Mouse (Mus musculus): ENCODE data around the gene Gm49395.

Gm49395 gene

DNA sequence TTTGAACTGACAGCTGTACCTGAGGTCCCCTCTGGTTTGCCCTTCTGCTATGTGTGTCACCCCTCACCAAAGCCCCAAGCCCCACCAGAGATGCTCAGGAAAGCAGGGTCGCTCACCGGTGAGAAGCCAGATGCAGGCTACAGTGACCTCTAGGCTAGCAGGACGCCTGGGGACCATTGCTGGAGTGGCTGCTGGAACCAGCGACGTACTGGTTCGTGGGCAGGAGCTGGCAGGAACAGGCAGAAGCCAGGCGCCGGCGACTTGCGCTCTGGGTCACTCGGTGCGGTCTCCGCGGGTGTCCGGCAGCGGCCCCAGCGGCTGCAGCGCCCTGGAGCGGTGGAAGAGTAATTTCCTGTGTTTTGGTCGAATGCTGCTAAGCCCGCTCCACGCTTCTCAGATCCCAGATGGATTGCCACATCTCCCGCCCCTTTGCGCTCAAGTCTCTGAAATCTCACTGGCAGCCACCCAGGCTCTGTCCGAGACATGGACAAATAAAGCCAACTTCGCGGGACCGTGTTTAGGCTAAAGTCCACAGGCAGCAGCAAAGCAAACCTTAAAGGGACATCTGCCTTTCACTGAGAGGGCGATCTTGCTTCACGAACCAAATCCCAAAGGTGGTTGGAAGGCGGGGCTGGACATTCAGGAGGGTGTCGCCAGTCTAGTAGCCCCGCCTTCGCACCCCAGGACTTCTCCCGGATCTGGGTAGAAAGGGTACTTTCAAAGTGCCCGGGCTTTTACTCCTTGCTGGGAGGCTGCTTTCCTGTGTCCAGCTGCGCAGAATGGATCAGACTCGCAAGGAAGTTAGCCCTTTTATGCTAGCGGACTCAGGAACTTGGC is at the start of gene Gm49395, which contains the start of gene Itga1:
Gene Gm49395, minus strand, starts transcription at position 567 of the 837 bp plus-strand sequence.
Gene Itga1, minus strand, starts transcription at position 610 of the 837 bp plus-strand sequence.
- peak; percentile 19 to 31 for DNase-seq (ENCODE audit: low spot score in 2 of 2)

DNA sequence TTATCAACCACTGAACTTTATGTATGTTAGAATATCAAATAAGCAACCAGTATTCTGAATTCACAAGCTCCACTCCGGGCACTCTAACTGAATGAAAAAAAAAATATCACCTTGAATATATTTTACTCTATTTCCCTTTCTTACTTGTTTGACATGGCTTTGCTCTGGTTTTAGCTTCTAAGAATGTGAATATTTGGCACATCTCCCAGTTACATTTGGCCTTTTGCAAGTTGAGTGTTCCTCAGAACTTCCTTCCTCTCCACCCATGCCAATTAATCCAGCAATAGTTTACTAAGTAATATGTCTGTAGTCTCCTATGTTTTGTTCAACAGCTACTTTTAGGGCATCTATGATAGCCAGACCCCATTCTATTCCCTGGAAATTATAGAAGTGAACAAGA is 48.9 kb upstream of the Gm49395 start:
- no peak for DNase-seq (ENCODE audit: low spot score in 2 of 2)

DNA sequence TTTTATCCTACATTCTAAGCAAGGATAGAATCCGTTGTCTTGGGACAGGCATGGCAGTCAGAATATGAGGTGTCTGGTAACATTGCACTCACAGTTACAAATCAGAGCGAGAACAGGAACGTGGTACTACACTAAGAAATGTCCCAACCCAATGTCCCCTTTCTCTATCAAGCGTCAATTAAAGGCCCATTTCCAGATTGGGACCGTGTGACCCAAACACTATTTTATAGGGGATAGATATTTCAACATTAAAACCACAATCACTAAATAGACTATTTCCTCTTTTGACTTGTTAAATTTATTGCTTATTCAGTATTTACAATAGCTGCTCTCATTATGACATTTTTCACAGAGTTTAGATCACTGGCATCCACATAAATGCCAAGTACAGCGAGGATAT is 48.1 kb upstream of the Gm49395 start:
- no peak for DNase-seq (ENCODE audit: low spot score in 2 of 2)

DNA sequence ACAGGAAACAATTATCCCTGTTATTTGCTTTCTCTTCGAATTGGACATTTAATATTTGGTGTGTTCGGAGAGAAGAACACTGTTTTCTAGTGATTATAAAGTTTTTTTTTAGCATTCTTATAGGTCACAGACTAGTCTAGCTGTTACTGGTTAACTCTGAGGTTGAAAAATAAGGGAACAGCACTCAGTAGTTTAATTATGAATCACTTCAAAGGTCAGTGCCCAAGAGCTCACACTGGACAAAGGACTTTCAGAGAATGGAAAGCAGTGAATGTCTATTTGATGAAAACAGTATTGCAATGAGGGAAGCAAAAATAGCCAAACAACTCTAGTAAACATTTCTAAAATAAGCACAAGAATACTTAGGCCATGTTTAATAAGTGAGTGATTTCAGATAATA is 41.9 kb upstream of the Gm49395 start:
- no peak for DNase-seq (ENCODE audit: low spot score in 2 of 2)

DNA sequence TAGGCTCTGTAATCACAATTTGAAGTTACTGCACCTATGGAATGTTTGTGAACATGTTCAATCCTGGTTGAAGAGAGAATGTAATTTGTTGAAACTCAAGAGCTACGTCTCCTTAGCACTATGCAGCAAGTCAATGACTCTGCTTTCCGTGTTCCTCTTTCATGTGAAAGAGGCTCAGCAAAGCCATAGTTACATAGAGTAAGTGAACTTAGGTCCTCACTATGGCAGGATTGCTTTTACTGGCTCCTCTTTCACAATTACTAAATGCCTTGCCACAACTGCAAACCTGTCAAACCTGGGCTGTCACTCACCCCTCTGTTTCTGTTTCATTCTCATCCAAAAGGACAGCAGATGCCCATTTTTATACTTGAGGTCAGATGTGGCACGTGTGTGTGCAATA is 40.3 kb upstream of the Gm49395 start:
- no peak for DNase-seq (ENCODE audit: low spot score in 2 of 2)

DNA sequence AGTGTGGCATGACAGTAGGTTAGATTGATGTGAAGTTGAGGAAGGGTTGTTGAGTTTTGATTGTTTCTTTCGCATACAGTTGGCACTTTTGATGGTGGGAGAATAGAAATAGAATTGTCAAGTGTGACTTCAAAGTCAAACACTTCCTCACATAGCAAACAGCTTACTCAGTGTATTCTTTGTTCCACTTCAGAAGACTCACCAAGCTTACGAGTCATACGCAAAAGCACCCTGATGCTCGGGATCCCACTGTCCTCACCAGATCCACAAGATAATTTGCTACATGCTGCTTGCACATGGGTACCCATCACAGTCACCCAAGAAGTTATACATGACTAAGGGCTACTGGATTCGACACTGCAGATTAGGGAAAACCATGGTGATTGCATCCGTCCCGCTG is 36.8 kb upstream of the Gm49395 start:
- no peak for DNase-seq (ENCODE audit: low spot score in 2 of 2)

DNA sequence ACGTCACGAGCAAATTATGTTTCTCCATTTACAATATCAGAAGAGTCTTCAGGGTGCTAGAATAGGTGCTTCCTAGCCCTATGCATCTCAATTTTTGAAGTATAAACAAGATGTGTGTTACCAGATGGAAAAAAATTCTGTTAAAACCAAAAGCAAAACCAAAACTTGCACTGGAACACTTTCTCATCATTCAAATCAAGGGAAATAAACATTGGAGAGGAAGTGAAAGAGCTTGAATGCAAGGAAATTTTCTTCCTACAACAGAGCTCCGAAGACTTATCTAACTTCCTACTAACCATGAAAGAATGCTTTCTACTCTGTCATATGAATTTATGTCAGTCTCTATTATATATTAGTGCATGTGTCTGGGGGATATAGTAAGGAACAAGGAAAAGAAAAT is 35.0 kb upstream of the Gm49395 start:
- no peak for DNase-seq (ENCODE audit: low spot score in 2 of 2)

DNA sequence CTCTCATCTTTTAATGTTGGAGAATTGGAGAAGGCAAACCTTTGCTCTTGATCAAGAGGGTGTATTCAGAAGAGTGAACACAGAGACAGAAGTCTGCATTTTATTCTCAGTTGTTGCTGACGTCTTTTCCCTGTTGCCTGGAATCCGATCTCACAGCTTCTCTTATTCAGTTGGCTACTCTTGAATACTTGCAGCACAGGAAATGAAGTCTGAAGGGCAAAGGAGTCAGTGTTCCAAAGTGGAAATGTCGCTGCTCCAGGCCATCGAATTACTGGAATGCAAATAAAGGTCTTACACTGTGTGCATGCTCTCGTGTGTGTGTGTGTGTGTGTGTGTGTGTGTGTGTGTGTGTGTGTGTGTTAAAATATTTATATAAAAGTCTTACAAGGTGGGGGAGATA is 30.7 kb upstream of the Gm49395 start:
- DNase-seq (ENCODE audit: low spot score in 2 of 2), result no peak

DNA sequence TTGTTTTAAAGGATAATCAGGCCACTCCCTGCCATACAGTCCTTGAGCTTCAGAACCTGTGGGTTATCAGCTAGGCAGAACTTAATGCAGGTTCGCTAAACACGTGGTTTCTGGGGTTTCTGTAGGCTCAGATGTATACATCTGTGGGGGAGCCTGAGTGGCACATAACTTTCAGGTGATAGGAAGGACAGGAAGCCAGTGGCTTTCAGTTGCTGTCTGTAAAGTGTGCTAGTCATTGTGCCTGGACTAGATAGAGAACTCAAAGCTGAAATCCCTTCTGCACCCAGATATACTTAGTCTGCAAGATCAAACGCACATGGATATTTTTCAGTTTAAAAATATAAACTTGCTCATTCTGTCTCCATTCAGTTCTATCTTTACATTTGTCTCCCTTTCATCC is 29.7 kb upstream of the Gm49395 start:
- no peak for DNase-seq (ENCODE audit: low spot score in 2 of 2)

DNA sequence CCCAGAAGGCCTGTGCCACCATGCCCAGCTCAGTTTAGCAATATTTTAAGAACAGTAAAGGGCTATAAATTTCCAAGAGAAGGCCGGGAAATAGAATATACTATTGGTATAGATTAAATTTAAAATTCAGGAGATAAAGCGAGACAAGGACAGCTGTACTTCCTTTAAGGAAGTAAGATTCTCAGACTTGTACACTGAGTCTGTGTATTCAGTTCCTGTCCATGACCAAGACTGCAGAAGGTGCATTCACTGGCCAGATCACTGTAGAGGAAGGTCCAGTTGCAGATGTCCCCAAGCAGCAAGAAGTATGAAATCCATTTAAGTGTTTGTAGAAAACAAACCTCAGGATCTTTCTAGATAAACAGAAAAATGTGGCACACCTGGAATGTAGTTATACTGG is 28.3 kb upstream of the Gm49395 start:
- no peak for DNase-seq (ENCODE audit: low spot score in 2 of 2)

DNA sequence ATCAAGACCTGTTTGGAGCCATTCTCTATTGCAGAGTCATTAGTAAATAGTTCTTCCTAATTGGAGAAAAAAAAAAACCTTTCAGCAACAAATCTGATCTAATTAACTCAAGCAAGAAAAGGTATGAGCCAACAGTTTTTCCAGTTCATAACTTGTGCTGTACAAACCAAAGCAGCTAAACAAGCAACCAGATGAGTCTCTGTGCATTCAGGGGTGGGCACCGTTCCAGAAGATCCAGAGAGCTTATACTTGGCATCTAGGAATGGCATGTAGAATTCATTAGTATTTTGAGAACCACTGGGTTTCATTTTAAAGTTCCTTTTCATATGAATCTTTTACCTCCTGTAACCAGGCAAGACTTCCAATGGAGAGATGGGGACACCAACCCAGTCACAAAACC is 26.1 kb upstream of the Gm49395 start:
- DNase-seq (ENCODE audit: low spot score in 2 of 2), result no peak

DNA sequence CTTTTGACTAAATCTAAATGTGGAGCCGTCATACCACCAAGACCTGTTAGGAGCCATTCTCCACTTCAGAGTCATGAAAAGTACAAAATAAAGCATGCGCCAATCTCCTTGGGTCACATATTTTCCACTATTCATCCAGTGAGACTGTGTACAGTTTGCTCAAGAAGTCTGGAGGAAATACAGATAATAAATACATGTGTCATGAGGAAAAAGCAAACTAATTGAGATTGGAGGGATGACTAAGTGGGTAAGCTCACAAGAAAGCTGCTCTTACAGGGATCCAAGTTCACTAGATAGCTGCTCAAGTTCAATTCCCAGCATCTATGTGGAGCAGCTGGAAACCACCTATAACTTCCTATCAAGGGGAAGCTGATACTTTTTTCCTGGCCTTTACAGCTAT is 24.8 kb upstream of the Gm49395 start:
- DNase-seq (ENCODE audit: low spot score in 2 of 2), result no peak

DNA sequence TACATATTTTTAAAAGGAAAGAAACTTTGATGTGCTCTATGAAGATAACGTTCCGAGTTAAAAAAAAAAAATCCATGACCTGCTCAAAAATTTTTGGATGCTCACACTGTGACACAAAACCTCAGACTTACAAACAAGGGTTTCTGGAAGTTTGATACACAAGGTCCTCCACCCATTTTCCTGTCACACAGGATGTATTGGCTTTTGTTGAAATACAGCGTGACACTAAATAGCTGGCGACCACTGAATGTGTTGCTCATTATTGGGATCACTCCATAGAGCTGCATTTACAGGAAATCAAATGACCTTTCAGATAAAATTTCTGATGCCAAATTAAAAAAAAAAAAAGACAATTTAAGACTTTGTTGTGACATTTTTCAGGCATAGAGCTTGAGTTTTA is 23.4 kb upstream of the Gm49395 start:
- DNase-seq (ENCODE audit: low spot score in 2 of 2), result no peak

DNA sequence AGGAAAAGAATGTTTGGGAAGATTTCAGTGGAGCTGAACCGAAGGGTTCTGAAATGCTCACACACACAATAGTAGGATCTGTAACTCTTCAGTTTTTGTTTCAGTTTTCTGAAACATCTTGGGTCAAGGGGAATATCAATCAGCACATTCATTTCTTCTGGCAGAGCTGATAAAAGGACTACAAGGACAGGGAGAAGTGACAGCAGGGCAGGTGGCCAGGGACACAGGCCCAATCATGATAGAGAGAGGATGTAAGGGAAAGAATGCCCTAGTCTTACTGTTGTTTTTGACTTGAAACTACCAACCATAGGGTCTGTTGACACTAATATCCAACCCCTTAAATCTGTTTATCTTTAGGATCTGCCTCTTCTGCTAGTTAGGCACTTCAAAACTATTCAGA is 22.8 kb upstream of the Gm49395 start:
- no peak for DNase-seq (ENCODE audit: low spot score in 2 of 2)

DNA sequence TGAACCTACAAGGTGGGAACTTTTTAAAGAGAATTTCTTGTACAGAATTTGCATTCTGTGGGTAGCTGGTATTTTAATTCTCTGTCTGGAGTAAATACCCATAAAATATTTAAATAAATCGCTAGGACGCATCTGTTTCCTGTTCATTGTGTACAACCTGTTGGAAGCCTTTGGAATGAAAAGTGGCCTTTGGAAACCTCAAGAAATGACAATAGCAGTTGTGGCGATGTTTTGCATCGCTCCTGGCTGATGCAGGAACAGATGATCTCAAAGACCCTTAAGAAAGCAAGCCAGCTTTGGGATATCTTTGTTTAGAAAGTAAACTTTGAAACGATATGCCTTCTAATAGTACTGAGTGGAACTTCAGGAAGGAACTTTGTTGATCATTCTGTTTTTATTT is 17.0 kb upstream of the Gm49395 start:
- no peak for DNase-seq (ENCODE audit: low spot score in 2 of 2)

DNA sequence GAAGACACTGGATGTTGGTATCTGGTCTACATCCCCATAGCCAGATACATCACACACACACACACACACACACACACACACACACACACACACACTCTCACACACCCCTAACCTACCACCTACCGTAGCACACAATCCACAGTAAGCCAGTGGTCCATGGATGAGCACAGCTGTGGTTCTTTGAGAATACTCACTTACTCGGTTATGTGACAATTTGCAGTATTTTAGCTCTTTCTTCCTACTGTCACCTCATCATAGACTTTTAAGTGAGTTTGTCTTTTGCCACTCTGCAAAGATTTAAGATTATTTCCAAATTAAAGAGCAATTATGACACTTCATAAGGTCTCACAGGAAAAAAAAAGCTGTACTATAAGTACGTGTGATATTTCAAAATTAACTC is 16.5 kb upstream of the Gm49395 start:
- no peak for DNase-seq (ENCODE audit: low spot score in 2 of 2)

DNA sequence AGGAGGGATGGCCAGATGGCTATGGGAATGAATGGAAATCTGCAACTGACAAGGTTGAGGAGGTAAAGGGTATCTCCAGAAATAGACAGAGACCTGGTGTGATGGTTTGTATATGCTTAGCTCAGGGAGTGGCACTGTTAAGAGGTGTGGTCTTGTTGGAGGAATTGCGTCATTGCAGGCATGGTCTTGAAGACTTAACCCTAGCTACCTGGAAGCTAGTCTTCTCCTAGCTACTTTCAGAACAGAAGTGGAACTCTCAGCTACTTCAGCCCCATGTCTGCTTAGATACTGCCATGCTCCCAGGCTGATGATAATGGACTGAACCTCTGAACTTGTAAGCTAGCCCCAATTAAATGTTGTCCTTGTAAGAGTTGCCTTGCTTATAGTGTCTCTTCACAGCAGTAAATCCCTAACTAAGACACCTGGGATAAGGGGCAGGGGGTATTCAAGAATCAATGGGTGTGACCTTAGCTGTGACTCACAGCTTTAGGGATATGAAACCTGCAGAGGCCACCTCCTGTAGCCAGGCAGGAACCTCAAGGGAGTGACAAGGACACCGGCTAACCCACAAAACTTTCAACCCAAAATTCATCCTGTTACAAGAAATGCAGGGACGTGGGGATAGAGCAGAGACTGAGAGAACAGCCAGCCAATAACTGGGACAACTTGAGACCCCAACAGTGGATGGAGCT is 15.4 kb upstream of the Gm49395 start:
- DNase-seq (ENCODE audit: low spot score in 2 of 2), result no peak

DNA sequence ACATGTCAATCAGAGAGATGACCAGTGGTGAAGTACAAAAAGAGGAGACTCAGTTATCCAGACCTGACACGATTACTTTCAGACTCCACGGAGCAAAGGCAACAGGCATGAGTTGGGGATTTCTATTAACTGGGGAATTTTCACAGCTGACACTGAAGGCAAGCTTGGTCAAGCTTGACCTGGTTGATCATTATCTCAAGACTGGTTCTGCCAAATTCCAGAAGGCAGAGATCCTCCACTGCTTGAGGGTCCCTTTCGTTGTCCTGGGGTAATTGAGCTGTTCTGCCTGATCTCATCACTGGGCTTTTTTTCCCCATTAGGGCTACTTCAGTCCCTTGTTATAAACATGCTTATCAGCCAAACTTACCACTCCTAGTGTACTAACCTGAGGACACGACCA is 7.9 kb upstream of the Gm49395 start:
- DNase-seq (ENCODE audit: low spot score in 2 of 2), result no peak

DNA sequence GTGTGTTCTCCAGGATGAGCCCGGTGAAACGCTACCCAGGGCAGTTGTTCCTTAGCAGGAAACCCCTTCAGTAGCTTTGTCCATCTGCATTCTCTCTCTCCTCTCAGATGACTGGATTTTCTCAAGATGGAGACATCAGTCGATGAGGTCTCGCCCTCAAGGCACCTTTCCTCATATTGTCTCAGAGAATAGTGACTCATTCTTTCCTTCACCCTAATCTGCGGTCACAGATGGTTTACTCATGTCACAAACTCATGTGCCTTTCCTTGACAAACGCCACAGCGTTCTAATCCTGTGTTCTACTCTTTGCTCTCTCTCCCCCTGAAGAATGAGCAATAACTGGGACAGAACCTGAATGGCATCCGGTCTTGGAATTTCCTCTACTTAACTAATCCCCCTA is 5.7 kb upstream of the Gm49395 start:
- DNase-seq (ENCODE audit: low spot score in 2 of 2), result no peak

DNA sequence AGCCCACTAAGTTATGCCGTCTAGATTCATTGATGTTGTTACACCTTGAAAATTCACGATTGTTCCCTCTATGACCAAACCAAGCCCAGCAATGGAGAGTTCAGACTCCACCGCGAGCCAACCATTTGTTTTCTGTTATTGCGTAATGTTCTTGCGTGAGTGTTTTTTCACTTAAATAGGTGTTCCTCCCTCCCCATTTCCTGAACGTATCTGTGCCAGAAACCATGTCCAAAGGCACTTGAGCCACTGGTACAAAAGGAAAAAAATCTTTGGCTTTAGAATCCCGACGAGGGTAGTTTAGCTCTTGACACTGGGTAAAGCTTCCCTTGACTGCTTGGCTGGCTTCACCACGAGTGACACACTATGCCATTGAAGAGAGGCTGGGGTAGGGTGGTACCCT is 4.5 kb upstream of the Gm49395 start:
- DNase-seq (ENCODE audit: low spot score in 2 of 2), result no peak

DNA sequence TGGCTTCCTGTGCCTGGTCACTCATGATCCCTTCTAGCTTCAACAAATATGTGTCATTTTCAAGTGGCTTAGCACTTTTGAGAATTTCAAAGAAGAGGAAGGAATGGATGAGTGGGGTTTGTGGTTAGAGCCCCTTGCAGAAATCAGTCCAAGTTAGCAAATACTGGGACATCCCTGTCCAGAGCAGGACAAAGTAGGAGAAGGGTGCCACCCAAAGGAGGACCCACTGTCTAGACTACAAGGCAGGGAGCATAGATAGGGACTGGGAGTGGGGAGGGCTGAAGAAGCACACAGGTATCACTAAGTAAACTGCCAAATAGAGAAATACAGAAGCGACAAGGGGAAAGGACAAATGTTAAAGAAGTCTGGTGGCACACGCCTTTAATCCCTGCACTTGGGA is 1.0 kb upstream of the Gm49395 start:
- no peak for DNase-seq (ENCODE audit: low spot score in 2 of 2)

DNA sequence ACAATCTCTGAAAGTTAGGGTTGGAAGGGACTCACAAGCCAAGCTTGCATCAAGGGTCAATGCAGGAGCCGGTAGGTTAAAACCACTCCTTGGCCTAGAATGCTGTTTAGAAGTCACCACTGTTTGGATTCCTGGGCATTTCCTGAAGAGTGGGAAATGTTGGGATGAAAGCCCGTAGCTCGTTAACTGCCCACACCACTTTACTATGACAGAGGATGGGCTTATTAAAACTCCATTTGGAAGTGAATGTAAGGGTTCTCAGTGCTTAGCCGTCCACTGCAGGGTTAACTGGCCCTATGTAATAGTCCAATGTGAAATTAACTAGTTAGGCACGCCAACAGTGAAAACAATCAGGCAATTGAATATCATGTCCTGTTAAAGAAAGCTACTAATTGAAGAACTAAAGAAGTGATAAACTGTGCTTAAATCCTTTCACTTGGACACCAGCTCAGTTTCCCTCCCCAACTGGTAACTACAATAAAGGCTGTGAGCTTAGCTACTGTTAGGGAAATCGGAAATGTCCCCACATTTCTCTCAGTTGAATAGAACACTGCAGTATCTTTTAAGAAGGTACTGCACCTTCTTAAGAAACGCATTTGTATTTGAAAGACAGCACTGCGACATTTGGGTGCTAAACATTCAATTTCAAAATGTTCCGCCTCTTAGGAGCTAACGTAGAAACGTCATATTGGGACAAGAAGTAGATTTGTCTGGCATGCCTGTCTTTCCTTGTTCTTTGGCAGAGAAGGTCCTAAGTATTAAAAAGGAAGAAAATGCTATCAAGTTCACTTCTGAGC is 1.1 kb downstream of the Gm49395 start:
- DNase-seq (ENCODE audit: low spot score in 2 of 2), result no peak

DNA sequence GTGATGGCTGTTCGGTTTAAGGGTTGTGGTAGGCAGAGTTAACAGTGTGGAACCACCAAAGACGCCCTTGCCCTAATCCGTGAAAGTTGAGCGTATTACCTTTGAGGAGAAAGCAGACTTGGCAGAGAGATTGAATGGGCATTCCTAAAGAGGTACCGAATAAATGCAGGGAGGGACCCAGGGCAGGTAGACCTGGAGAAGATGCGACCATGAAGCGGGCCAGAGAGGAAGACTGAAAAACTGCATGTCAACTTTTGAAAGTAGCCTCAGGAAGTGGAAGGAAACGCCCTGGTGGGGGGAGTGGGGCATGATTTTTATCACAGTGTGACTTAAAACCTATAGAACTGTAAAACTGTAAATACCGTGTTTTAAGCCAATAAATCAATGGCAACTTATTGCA is 2.3 kb downstream of the Gm49395 start:
- DNase-seq (ENCODE audit: low spot score in 2 of 2), result no peak

Data from frontal cortex, postnatal 10 days (tissue).